Mouse (Mus musculus) heart, postnatal 36 days (tissue): Measurements from ENCODE around the gene Igf2r. TPM values are rescaled to one million over a fixed set of nuclear protein-coding genes. Genes with fewer than 3 reads are reported as not detected.

Source experiments
- total RNA-seq, 2 experiments: library from RNA; stranded (reverse); gene quantifications; 2 replicates each; pipeline ENCODE4 v1.2.3; 2021

The Igf2r gene
- total RNA-seq, 2 experiments from 2014 or later = 109 to 113 TPM

Other genes starting within 250 kb of the Igf2r start
- gene Slc22a2, start 185.5 kb downstream of the Igf2r start, total RNA-seq = not detected
- 10 to 100 TPM in 1 of 2 experiments, 1 to 10 TPM in 1; 7.1 to 10.6 TPM for gene Slc22a1, start 93.8 kb downstream of the Igf2r start, total RNA-seq
- gene Mas1, start 98.5 kb upstream of the Igf2r start, total RNA-seq = 1 to 10 TPM in 1 of 2 experiments, under 1 TPM in 1; 0.84 to 1.1 TPM
- 1 to 10 TPM; 5.3 to 5.6 TPM for gene Mrgprh, start 106.4 kb upstream of the Igf2r start, total RNA-seq
- under 1 TPM; 0.38 to 0.50 TPM for gene Pnldc1, start 140.6 kb upstream of the Igf2r start, total RNA-seq
- gene Tcp1, start 146.0 kb upstream of the Igf2r start, total RNA-seq = 100 to 1,000 TPM; 196 to 207 TPM
- gene Mrpl18, start 146.7 kb upstream of the Igf2r start, total RNA-seq = 100 to 1,000 TPM; 153 to 159 TPM
- gene Acat3, start 170.9 kb upstream of the Igf2r start, total RNA-seq = under 1 TPM in 1 of 2 experiments, not detected in 1; 0.17 TPM
- 1 to 10 TPM; 5.9 to 8.8 TPM for gene Acat2, start 191.1 kb upstream of the Igf2r start, total RNA-seq
- 10 to 100 TPM; 32.3 to 33.9 TPM for gene Wtap, start 224.5 kb upstream of the Igf2r start, total RNA-seq
- gene Sod2, start 237.2 kb upstream of the Igf2r start, total RNA-seq = 1,000 to 10,000 TPM; 1,043 to 1,108 TPM